Mouse (Mus musculus): ENCODE measurements around the gene Soga1. TPM values are rescaled to one million over a fixed set of nuclear protein-coding genes. Genes with fewer than 3 reads are reported as not detected.

Gene Soga1
- polyA plus RNA-seq, 1 experiment from 2014 or later = 1.2 TPM

GRCm38 (mm10) chr2:157104454-157104853 lies 25.4 kb upstream of the Soga1 start:
- Histone ChIP-seq H3K27ac (ENCODE audit: low read length) (no peak overlapping the region), H3K4me3 (ENCODE audit: low read length) (no peak overlapping the region), H3K4me1 (ENCODE audit: control insufficient read depth, insufficient read depth, low read length) (no peaks in the 10 kb centered on the region), H3K36me3 (ENCODE audit: control insufficient read depth, insufficient read depth, low read length) (no peaks in the 10 kb centered on the region; the same call in 1 of the 2 replicates), H3K27me3 (replicated peaks; ENCODE audit: control insufficient read depth, insufficient read depth, low read length) (no peaks in the 10 kb centered on the region), H3K9ac (ENCODE audit: low read depth, low read length) (no peak overlapping the region), H3K9me3 (ENCODE audit: control insufficient read depth, low read length) (no peaks in the 10 kb centered on the region), H3K4me2 (ENCODE audit: low read depth, low read length) (no peak overlapping the region)
- no peak for ATAC-seq
- WGBS = 87% methylated on average over 8 of the region's 8 CpGs

- no peak for ATAC-seq
- Histone ChIP-seq H3K4me1 (ENCODE audit: control insufficient read depth, insufficient read depth, low read length) (no peaks in the 10 kb centered on the region), H3K9me3 (ENCODE audit: control insufficient read depth, low read length) (no peaks in the 10 kb centered on the region), H3K27me3 (replicated peaks; ENCODE audit: control insufficient read depth, insufficient read depth, low read length) (no peaks in the 10 kb centered on the region), H3K4me2 (ENCODE audit: low read depth, low read length) (no peak overlapping the region), H3K36me3 (ENCODE audit: control insufficient read depth, insufficient read depth, low read length) (no peaks in the 10 kb centered on the region; the same call in 1 of the 2 replicates), H3K27ac (ENCODE audit: low read length) (no peak overlapping the region), H3K4me3 (ENCODE audit: low read length) (no peak overlapping the region), H3K9ac (ENCODE audit: low read depth, low read length) (no peak overlapping the region)
- WGBS = 70% methylated on average over 2 of the region's 2 CpGs
Observed at GRCm38 (mm10) chr2:157102256-157102655, 23.2 kb upstream of the Soga1 start.

- H3K4me3 ChIP-seq (ENCODE audit: low read length) = no peak overlapping the region
- H3K4me2 ChIP-seq (ENCODE audit: low read depth, low read length) = no peak overlapping the region
- WGBS = 95% methylated on average over 9 of the region's 9 CpGs
- H3K4me1 ChIP-seq (ENCODE audit: control insufficient read depth, insufficient read depth, low read length) = no peaks in the 10 kb centered on the region
- no peak for ATAC-seq
- H3K9me3 ChIP-seq (ENCODE audit: control insufficient read depth, low read length) = no peaks in the 10 kb centered on the region
- H3K27me3 ChIP-seq (replicated peaks; ENCODE audit: control insufficient read depth, insufficient read depth, low read length) = no peaks in the 10 kb centered on the region
- H3K9ac ChIP-seq (ENCODE audit: low read depth, low read length) = no peak overlapping the region
- no peaks in the 10 kb centered on the region; the same call in 1 of the 2 replicates for H3K36me3 ChIP-seq (ENCODE audit: control insufficient read depth, insufficient read depth, low read length)
- H3K27ac ChIP-seq (ENCODE audit: low read length) = no peak overlapping the region
Observed at GRCm38 (mm10) chr2:157101650-157102049, 22.6 kb upstream of the Soga1 start.

GRCm38 (mm10) chr2:157100319-157100605 lies 21.2 kb upstream of the Soga1 start:
- H3K9ac ChIP-seq (ENCODE audit: low read depth, low read length) = no peak overlapping the region
- no peak overlapping the region for H3K27ac ChIP-seq (ENCODE audit: low read length)
- no peaks in the 10 kb centered on the region for H3K4me1 ChIP-seq (ENCODE audit: control insufficient read depth, insufficient read depth, low read length)
- no peaks in the 10 kb centered on the region for H3K27me3 ChIP-seq (replicated peaks; ENCODE audit: control insufficient read depth, insufficient read depth, low read length)
- no peak overlapping the region for H3K4me3 ChIP-seq (ENCODE audit: low read length)
- H3K36me3 ChIP-seq (ENCODE audit: control insufficient read depth, insufficient read depth, low read length) = no peaks in the 10 kb centered on the region; the same call in 1 of the 2 replicates
- H3K4me2 ChIP-seq (ENCODE audit: low read depth, low read length) = no peak overlapping the region
- H3K9me3 ChIP-seq (ENCODE audit: control insufficient read depth, low read length) = no peaks in the 10 kb centered on the region
- ATAC-seq = no peak
- WGBS = 87% methylated on average over 12 of the region's 12 CpGs

GRCm38 (mm10) chr2:157099532-157100318 lies 20.7 kb upstream of the Soga1 start:
- ATAC-seq = no peak
- Histone ChIP-seq H3K4me2 (ENCODE audit: low read depth, low read length) (no peak overlapping the region), H3K4me1 (ENCODE audit: control insufficient read depth, insufficient read depth, low read length) (no peaks in the 10 kb centered on the region), H3K36me3 (ENCODE audit: control insufficient read depth, insufficient read depth, low read length) (no peaks in the 10 kb centered on the region; the same call in 1 of the 2 replicates), H3K9me3 (ENCODE audit: control insufficient read depth, low read length) (no peaks in the 10 kb centered on the region), H3K27me3 (replicated peaks; ENCODE audit: control insufficient read depth, insufficient read depth, low read length) (no peaks in the 10 kb centered on the region), H3K9ac (ENCODE audit: low read depth, low read length) (no peak overlapping the region), H3K4me3 (ENCODE audit: low read length) (no peak overlapping the region), H3K27ac (ENCODE audit: low read length) (no peak overlapping the region)
- WGBS = 80% methylated on average over 12 of the region's 12 CpGs

GRCm38 (mm10) chr2:157095005-157095755 lies 16.1 kb upstream of the Soga1 start:
- Histone ChIP-seq H3K9ac (ENCODE audit: low read depth, low read length) (no peak overlapping the region), H3K27me3 (replicated peaks; ENCODE audit: control insufficient read depth, insufficient read depth, low read length) (no peaks in the 10 kb centered on the region), H3K36me3 (ENCODE audit: control insufficient read depth, insufficient read depth, low read length) (no peaks in the 10 kb centered on the region), H3K4me3 (ENCODE audit: low read length) (no peak overlapping the region), H3K4me2 (ENCODE audit: low read depth, low read length) (no peak overlapping the region), H3K9me3 (ENCODE audit: control insufficient read depth, low read length) (no peaks in the 10 kb centered on the region), H3K4me1 (ENCODE audit: control insufficient read depth, insufficient read depth, low read length) (0 out of 2 replicates have a peak, but pooled peaks cover 3% of the 10 kb centered on the region), H3K27ac (ENCODE audit: low read length) (no peak overlapping the region)
- 64% methylated on average over 9 of the region's 9 CpGs for WGBS
- peak; percentile 75 for ATAC-seq

GRCm38 (mm10) chr2:157092024-157092423 lies 13.0 kb upstream of the Soga1 start:
- Histone ChIP-seq H3K36me3 (ENCODE audit: control insufficient read depth, insufficient read depth, low read length) (no peaks in the 10 kb centered on the region), H3K4me1 (ENCODE audit: control insufficient read depth, insufficient read depth, low read length) (peaks cover 3% of the 10 kb centered on the region; the same call in 1 of the 2 replicates), H3K9me3 (ENCODE audit: control insufficient read depth, low read length) (no peaks in the 10 kb centered on the region), H3K4me2 (ENCODE audit: low read depth, low read length) (no peak overlapping the region), H3K27me3 (replicated peaks; ENCODE audit: control insufficient read depth, insufficient read depth, low read length) (no peaks in the 10 kb centered on the region), H3K4me3 (ENCODE audit: low read length) (no peak overlapping the region), H3K9ac (ENCODE audit: low read depth, low read length) (no peak overlapping the region; the same call in 1 of the 2 replicates), H3K27ac (ENCODE audit: low read length) (no peak overlapping the region)
- ATAC-seq = no peak
- WGBS = 34% methylated on average over 8 of the region's 8 CpGs

GRCm38 (mm10) chr2:157087536-157088317 lies 8.7 kb upstream of the Soga1 start:
- Histone ChIP-seq H3K36me3 (ENCODE audit: control insufficient read depth, insufficient read depth, low read length) (no peaks in the 10 kb centered on the region), H3K4me1 (ENCODE audit: control insufficient read depth, insufficient read depth, low read length) (peaks cover 8% of the 10 kb centered on the region; the same call in 1 of the 2 replicates), H3K9me3 (ENCODE audit: control insufficient read depth, low read length) (no peaks in the 10 kb centered on the region), H3K4me2 (ENCODE audit: low read depth, low read length) (no peak overlapping the region), H3K27ac (ENCODE audit: low read length) (no peak overlapping the region), H3K27me3 (replicated peaks; ENCODE audit: control insufficient read depth, insufficient read depth, low read length) (no peaks in the 10 kb centered on the region), H3K9ac (ENCODE audit: low read depth, low read length) (no peak overlapping the region), H3K4me3 (ENCODE audit: low read length) (no peak overlapping the region)
- no peak for ATAC-seq
- 81% methylated on average over 14 of the region's 14 CpGs for WGBS

- Histone ChIP-seq H3K9me3 (ENCODE audit: control insufficient read depth, low read length) (no peaks in the 10 kb centered on the region), H3K9ac (ENCODE audit: low read depth, low read length) (no peak within 1 kb of the TSS), H3K4me2 (ENCODE audit: low read depth, low read length) (no peak within 1 kb of the TSS), H3K4me1 (ENCODE audit: control insufficient read depth, insufficient read depth, low read length) (peaks cover 11% of the 10 kb centered on the region; the same call in 1 of the 2 replicates), H3K27ac (ENCODE audit: low read length) (no peak within 1 kb of the TSS), H3K4me3 (ENCODE audit: low read length) (no peak within 1 kb of the TSS), H3K36me3 (ENCODE audit: control insufficient read depth, insufficient read depth, low read length) (no peaks in the 10 kb centered on the region), H3K27me3 (replicated peaks; ENCODE audit: control insufficient read depth, insufficient read depth, low read length) (no peaks in the 10 kb centered on the region)
- peak; percentile 91 for ATAC-seq
- 71% methylated on average over 8 of the region's 8 CpGs for WGBS
Observed at GRCm38 (mm10) chr2:157086796-157087195, 7.7 kb upstream of the Soga1 start, which contains the start of gene Tldc2. Gene Tldc2, plus strand, starts transcription at chr2:157087055.

Measured in intestine, embryonic 16.5 days (tissue).